Mouse (Mus musculus) G1E (cell line): ENCODE measurements around the gene R3hcc1l. TPM values are rescaled to one million over a fixed set of nuclear protein-coding genes. Genes with fewer than 3 reads are reported as not detected.

Experiments
- ATAC-seq: 2 replicates; pipeline ENCODE4 v1.8.0; 2016; ENCODE audit warnings: mild to moderate bottlenecking; ENCODE audit not compliant: insufficient number of reproducible peaks, poor library complexity, low FRiP score, severe bottlenecking; ENCODE audit errors: extremely low read depth
- DNase-seq: peaks from one replicate; pipeline ENCODE4 v3.0.0; 2012; ENCODE audit warnings: low spot score
- H3K27me3 ChIP-seq: 2 replicates; pipeline ENCODE4 v1.6.1; 2012; ENCODE audit warnings: mild to moderate bottlenecking, low read length, inconsistent platforms; ENCODE audit not compliant: insufficient read depth
- H3K36me3 ChIP-seq: replicated peaks from 2 replicates; pipeline ENCODE3; 2012; ENCODE audit warnings: mild to moderate bottlenecking, inconsistent platforms
- H3K4me1 ChIP-seq: 2 replicates; pipeline ENCODE4 v1.6.1; 2012; ENCODE audit warnings: low read depth, low read length, inconsistent platforms, mixed read lengths; ENCODE audit not compliant: insufficient read depth
- H3K4me3 ChIP-seq: 2 replicates; pipeline ENCODE4 v1.5.1; 2012; ENCODE audit warnings: low read depth, mild to moderate bottlenecking, inconsistent platforms, low read length, moderate library complexity, mixed read lengths
- H3K9me3 ChIP-seq: replicated peaks from 2 replicates; pipeline ENCODE4 v1.6.1; 2012; ENCODE audit warnings: inconsistent platforms
- CTCF ChIP-seq: IDR thresholded peaks from 2 replicates; pipeline ENCODE4 v1.5.1; 2012; ENCODE audit warnings: low read depth, low read length, inconsistent platforms, mixed read lengths
- GATA1 ChIP-seq: IDR thresholded peaks from 2 replicates; pipeline ENCODE4 v1.6.1; 2012; ENCODE audit warnings: borderline replicate concordance, low read length, inconsistent platforms, mixed read lengths
- GATA2 ChIP-seq: IDR thresholded peaks from 2 replicates; pipeline ENCODE4 v1.6.1; 2012; ENCODE audit warnings: low read depth, low read length, inconsistent platforms, borderline replicate concordance
- POLR2AphosphoS5 ChIP-seq: IDR thresholded peaks from 2 replicates; pipeline ENCODE4 v1.6.1; 2012; ENCODE audit warnings: low read depth, low read length, inconsistent platforms; ENCODE audit not compliant: insufficient replicate concordance
- TAL1 ChIP-seq: conservative IDR thresholded peaks from 2 replicates; pipeline ENCODE4 v1.6.1; 2012; ENCODE audit warnings: low read depth, low read length, inconsistent platforms, mixed read lengths
- polyA plus RNA-seq: library from polyadenylated mRNA; stranded (reverse); fragments of >175 nt; gene quantifications from 2 replicates; pipeline ENCODE4 v1.2.3, GENCODE M21; 2012
- total RNA-seq, 2 experiments: library from RNA; stranded (forward) in 1 of 2; stranded (reverse) in 1 of 2; fragments of 200-1000 nt in 1 of 2; fragments of >200 nt in 1 of 2; fragmentation: Nextera tagmentation in 1 of 2; gene quantifications; 2 replicates each; pipeline ENCODE4 v1.2.3; 2014 to 2017

Gene R3hcc1l
- total and polyA plus RNA-seq, 3 experiments: 1.3 to 46.5 (median 32.3) TPM

GRCm38 (mm10) chr19:42609716-42610115, 91.2 kb downstream of the R3hcc1l start:
- Histone ChIP-seq H3K4me1 (no peaks in the 10 kb centered on the region), H3K36me3 (no peaks in the 10 kb centered on the region), H3K4me3 (no peak overlapping the region), H3K9me3 (no peaks in the 10 kb centered on the region), H3K27me3 (peaks cover 64% of the 10 kb centered on the region)
- TF ChIP-seq GATA2: no peak
- no peak for TF ChIP-seq TAL1
- no peak for TF ChIP-seq CTCF
- no peak for TF ChIP-seq POLR2AphosphoS5
- no peak for TF ChIP-seq GATA1
- DNase-seq: no peak
- ATAC-seq: no peak

GRCm38 (mm10) chr19:42611746-42612145, 93.2 kb downstream of the R3hcc1l start:
- Histone ChIP-seq H3K4me3 (no peak overlapping the region), H3K9me3 (no peaks in the 10 kb centered on the region), H3K27me3 (peaks cover 55% of the 10 kb centered on the region), H3K36me3 (no peaks in the 10 kb centered on the region), H3K4me1 (no peaks in the 10 kb centered on the region)
- no peak for TF ChIP-seq CTCF
- TF ChIP-seq TAL1: no peak
- no peak for TF ChIP-seq POLR2AphosphoS5
- TF ChIP-seq GATA2: no peak
- no peak for TF ChIP-seq GATA1
- no peak for ATAC-seq
- no peak for DNase-seq

GRCm38 (mm10) chr19:42612654-42613053, 94.1 kb downstream of the R3hcc1l start, which contains the start of gene Loxl4:
Gene Loxl4 (minus strand): TSS chr19:42612813.
- no peak for ATAC-seq
- no peaks in the 10 kb centered on the region for H3K9me3 ChIP-seq
- H3K27me3 ChIP-seq: peaks cover 49% of the 10 kb centered on the region
- no peak within 1 kb of the TSS; the same call in 1 of the 2 replicates for H3K4me3 ChIP-seq
- TF ChIP-seq GATA1 (no peak), CTCF (no peak), POLR2AphosphoS5 (no peak), GATA2 (no peak), TAL1 (no peak)
- H3K36me3 ChIP-seq: no peaks in the 10 kb centered on the region
- no peaks in the 10 kb centered on the region for H3K4me1 ChIP-seq
- DNase-seq: no peak

- no peak overlapping the region for H3K4me3 ChIP-seq
- no peak for TF ChIP-seq GATA1
- no peak for TF ChIP-seq TAL1
- TF ChIP-seq POLR2AphosphoS5: no peak
- no peak for TF ChIP-seq CTCF
- no peak for TF ChIP-seq GATA2
- peaks cover 47% of the 10 kb centered on the region for H3K27me3 ChIP-seq
- no peaks in the 10 kb centered on the region for H3K4me1 ChIP-seq
- no peaks in the 10 kb centered on the region for H3K36me3 ChIP-seq
- ATAC-seq (no peak), DNase-seq (no peak)
- no peaks in the 10 kb centered on the region for H3K9me3 ChIP-seq
Observed at GRCm38 (mm10) chr19:42613116-42613515, 94.6 kb downstream of the R3hcc1l start.

GRCm38 (mm10) chr19:42613647-42614225, 95.2 kb downstream of the R3hcc1l start:
- TF ChIP-seq CTCF: no peak
- TF ChIP-seq TAL1: no peak
- no peak for TF ChIP-seq GATA2
- no peak for TF ChIP-seq POLR2AphosphoS5
- TF ChIP-seq GATA1: no peak
- Histone ChIP-seq H3K4me1 (no peaks in the 10 kb centered on the region), H3K36me3 (no peaks in the 10 kb centered on the region), H3K9me3 (no peaks in the 10 kb centered on the region), H3K4me3 (no peak overlapping the region), H3K27me3 (peaks cover 41% of the 10 kb centered on the region)
- no peak for ATAC-seq
- no peak for DNase-seq

GRCm38 (mm10) chr19:42628068-42628467, 109.5 kb downstream of the R3hcc1l start:
- DNase-seq (no peak), ATAC-seq (no peak)
- Histone ChIP-seq H3K9me3 (no peaks in the 10 kb centered on the region), H3K4me3 (no peak overlapping the region), H3K27me3 (peaks cover 6% of the 10 kb centered on the region), H3K36me3 (no peaks in the 10 kb centered on the region), H3K4me1 (no peaks in the 10 kb centered on the region)
- no peak for TF ChIP-seq TAL1
- TF ChIP-seq GATA2: no peak
- no peak for TF ChIP-seq GATA1
- TF ChIP-seq CTCF: no peak
- no peak for TF ChIP-seq POLR2AphosphoS5
